Mouse (Mus musculus): ENCODE results near the gene Gif. TPM values are rescaled to one million over a fixed set of nuclear protein-coding genes. Genes with fewer than 3 reads are reported as not detected.

Gene Gif
- polyA plus RNA-seq (2011; ENCODE audit: insufficient read depth, insufficient read length, low replicate concordance, missing spikeins): not detected in 2 replicates

DNA sequence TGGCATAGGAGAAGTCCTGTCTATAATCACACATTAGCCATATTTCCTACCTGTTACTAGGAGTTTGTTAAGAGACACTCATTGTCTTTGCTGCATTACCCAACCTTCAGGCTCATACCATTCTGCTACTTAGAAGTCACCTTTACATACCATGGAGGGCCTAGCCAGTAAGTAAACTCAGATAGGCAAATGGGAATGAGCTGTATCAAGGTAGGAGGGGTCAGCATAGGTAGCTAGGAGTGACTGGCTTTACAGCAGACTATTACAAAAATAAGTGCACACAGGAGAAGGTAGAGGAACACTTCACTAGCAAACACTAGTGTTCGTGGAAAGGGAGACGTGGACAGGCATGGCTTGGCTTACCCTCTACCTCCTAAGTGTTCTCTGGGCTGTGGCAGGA, at the start of gene Gif:
Gif (plus strand) TSS at position 257 of the 400 bp plus-strand sequence.
- WGBS: 84% methylated on average over 2 of the region's 2 CpGs
- TF ChIP-seq POLR2A (IDR thresholded peaks at IDR 0.05; ENCODE audit: borderline replicate concordance, control insufficient read depth, low read depth, low read length) (no peak), CTCF (IDR thresholded peaks at IDR 0.05; ENCODE audit: control insufficient read depth, insufficient read depth, low read length) (no peak)
- no peaks in the 10 kb centered on the region; the same call in 1 of the 2 replicates for H3K4me1 ChIP-seq (ENCODE audit: control insufficient read depth, insufficient read depth, low read length)

DNA sequence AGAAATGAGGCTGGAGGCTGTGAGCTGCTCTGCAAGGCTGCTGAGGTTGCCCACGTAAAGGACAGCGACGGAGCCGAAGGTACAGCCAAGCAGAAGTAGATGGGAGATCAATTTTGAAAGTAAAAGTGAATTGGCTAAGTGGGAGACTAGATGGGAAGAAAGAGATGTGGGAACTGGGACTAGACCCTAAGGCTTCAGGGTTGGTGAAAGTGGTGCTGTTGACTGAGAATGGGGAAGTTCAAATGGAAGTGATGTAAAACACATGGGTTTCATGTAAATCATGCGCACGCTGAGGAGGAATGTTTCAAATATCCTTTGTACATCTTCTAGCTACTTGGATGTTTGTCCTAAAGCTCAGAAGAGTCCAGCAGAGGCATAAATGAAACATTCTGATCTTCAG, 49.0 kb upstream of the Gif start:
- Histone ChIP-seq H3K27ac (ENCODE audit: control insufficient read depth, insufficient read depth, low read depth, low read length, poor library complexity) (no peak overlapping the region), H3K4me1 (ENCODE audit: control insufficient read depth, insufficient read depth, low read length) (no peaks in the 10 kb centered on the region; the same call in 1 of the 2 replicates), H3K4me3 (replicated peaks; ENCODE audit: control insufficient read depth, low read depth, low read length) (no peak overlapping the region)
- TF ChIP-seq POLR2A (IDR thresholded peaks at IDR 0.05; ENCODE audit: borderline replicate concordance, control insufficient read depth, low read depth, low read length) (no peak), CTCF (IDR thresholded peaks at IDR 0.05; ENCODE audit: control insufficient read depth, insufficient read depth, low read length) (no peak)
- WGBS: 44% methylated on average over 6 of the region's 6 CpGs

More for the DNA sequence above, at the start of gene Gif:
- no peak within 1 kb of the TSS for H3K27ac ChIP-seq (ENCODE audit: control insufficient read depth, insufficient read depth, low read depth, low read length, poor library complexity)
- H3K4me3 ChIP-seq (replicated peaks; ENCODE audit: control insufficient read depth, low read depth, low read length): no peak within 1 kb of the TSS

DNA sequence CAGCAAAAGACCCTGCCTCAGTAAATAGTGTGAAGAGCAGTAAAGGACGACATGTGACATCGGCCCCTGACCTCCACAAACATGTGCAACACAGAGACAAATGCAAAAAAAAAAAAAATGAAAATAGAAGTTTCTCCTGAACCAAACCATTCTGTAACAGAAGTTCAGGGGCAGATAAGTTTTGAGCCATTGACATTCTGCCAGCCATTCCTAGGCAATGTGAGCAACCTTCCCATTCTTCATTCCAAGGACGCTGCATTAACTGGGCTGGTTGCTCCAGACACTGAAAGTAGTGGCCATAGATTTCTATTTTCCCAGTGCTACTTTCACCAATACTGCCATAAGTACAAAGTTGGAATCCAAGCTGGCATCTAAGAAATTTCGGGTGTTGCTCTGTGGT, 34.9 kb upstream of the Gif start:
- WGBS: 78% methylated on average over 4 of the region's 4 CpGs
- Histone ChIP-seq H3K27ac (ENCODE audit: control insufficient read depth, insufficient read depth, low read depth, low read length, poor library complexity) (no peak overlapping the region), H3K4me1 (ENCODE audit: control insufficient read depth, insufficient read depth, low read length) (no peaks in the 10 kb centered on the region), H3K4me3 (replicated peaks; ENCODE audit: control insufficient read depth, low read depth, low read length) (no peak overlapping the region)
- TF ChIP-seq CTCF (IDR thresholded peaks at IDR 0.05; ENCODE audit: control insufficient read depth, insufficient read depth, low read length) (no peak), POLR2A (IDR thresholded peaks at IDR 0.05; ENCODE audit: borderline replicate concordance, control insufficient read depth, low read depth, low read length) (no peak)

DNA sequence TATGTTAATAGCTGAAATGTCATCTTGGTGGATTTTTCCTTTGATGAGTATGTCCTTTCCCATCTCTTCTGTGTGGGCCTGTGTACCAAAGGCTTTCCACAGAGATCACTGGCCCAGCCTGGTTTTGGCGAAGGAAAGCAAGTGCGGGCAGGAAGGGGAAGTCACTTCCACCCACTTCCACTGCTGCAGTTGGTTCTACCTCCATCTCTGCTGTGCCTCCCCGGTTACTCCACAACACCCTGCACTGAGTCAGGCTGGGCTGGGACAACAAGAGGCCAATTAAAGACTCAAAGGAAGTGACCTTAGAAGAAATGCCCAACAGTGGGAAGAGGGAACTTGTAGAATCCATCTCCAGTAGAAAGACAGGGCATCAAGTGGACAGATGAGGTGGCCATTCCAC, 27.3 kb upstream of the Gif start:
- WGBS: 17% methylated on average over 3 of the region's 3 CpGs
- TF ChIP-seq POLR2A (IDR thresholded peaks at IDR 0.05; ENCODE audit: borderline replicate concordance, control insufficient read depth, low read depth, low read length): no peak
- TF ChIP-seq CTCF (IDR thresholded peaks at IDR 0.05; ENCODE audit: control insufficient read depth, insufficient read depth, low read length): no peak
- H3K27ac ChIP-seq (ENCODE audit: control insufficient read depth, insufficient read depth, low read depth, low read length, poor library complexity): no peak overlapping the region
- H3K4me3 ChIP-seq (replicated peaks; ENCODE audit: control insufficient read depth, low read depth, low read length): no peak overlapping the region
- no peaks in the 10 kb centered on the region for H3K4me1 ChIP-seq (ENCODE audit: control insufficient read depth, insufficient read depth, low read length)

DNA sequence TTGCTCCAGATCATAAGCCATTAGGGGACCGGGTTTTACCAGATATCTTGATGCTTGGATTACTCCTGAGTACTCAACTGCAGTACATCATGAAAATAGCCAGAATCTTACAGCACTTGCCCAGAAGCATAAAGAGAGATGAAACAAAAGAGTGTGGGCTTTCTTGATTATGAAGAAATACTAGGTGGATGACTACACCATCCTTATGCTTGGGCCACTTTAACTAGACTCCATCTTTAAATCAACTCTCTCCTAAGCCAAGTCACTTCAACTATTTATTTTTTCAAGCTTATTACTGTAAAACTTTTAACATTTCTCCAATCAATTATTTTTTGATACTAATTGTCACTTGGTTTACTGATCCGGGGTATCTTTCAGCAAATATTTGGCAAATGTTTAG, 23.5 kb upstream of the Gif start:
- no peak for TF ChIP-seq POLR2A (IDR thresholded peaks at IDR 0.05; ENCODE audit: borderline replicate concordance, control insufficient read depth, low read depth, low read length)
- TF ChIP-seq CTCF (IDR thresholded peaks at IDR 0.05; ENCODE audit: control insufficient read depth, insufficient read depth, low read length): no peak
- no peak overlapping the region for H3K27ac ChIP-seq (ENCODE audit: control insufficient read depth, insufficient read depth, low read depth, low read length, poor library complexity)
- H3K4me1 ChIP-seq (ENCODE audit: control insufficient read depth, insufficient read depth, low read length): no peaks in the 10 kb centered on the region; the same call in 1 of the 2 replicates
- H3K4me3 ChIP-seq (replicated peaks; ENCODE audit: control insufficient read depth, low read depth, low read length): no peak overlapping the region
- 89% methylated on average over 2 of the region's 2 CpGs for WGBS

DNA sequence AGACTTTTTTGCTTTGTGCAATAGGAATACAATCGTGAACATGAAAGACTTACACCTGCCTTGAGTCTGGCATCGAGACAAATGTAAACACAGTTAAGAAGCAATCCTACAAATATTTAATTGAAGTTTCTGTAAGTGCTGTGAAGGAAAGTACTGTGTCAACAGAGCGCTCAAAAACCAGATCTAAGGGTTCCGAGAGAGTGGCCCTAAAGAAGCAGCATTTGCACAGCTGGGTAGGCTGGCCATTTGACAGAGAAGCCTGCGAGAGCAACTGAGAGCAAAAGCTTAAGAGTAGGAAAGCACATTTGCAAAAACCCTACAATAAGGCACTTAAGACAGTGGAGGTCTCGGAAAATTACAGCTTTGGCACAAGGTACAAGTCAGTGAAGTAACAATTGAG, 23.1 kb upstream of the Gif start:
- Histone ChIP-seq H3K4me1 (ENCODE audit: control insufficient read depth, insufficient read depth, low read length) (no peaks in the 10 kb centered on the region; the same call in 1 of the 2 replicates), H3K4me3 (replicated peaks; ENCODE audit: control insufficient read depth, low read depth, low read length) (no peak overlapping the region), H3K27ac (ENCODE audit: control insufficient read depth, insufficient read depth, low read depth, low read length, poor library complexity) (no peak overlapping the region)
- TF ChIP-seq POLR2A (IDR thresholded peaks at IDR 0.05; ENCODE audit: borderline replicate concordance, control insufficient read depth, low read depth, low read length) (no peak), CTCF (IDR thresholded peaks at IDR 0.05; ENCODE audit: control insufficient read depth, insufficient read depth, low read length) (no peak)
- WGBS: 84% methylated on average over 6 of the region's 6 CpGs

DNA sequence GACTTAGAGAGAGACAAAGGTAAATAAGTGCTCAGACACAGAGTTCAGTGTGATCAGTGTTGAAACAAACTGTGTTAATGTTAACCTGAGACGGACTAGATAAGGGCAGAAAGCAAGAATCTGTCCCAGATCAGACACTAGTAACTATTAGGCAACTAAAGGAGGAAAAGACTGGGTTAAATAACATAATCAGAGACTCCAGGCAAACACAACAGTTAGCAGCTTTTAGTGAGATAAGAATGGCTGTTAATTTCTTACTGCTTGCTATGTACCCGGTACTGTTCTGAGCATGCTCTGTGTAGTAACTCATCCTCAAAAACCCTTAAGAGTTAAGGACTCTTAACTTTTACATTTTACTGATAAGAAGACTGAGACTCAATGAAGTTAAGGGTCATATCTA, 21.4 kb upstream of the Gif start:
- H3K4me3 ChIP-seq (replicated peaks; ENCODE audit: control insufficient read depth, low read depth, low read length): no peak overlapping the region
- 67% methylated on average over 2 of the region's 2 CpGs for WGBS
- TF ChIP-seq CTCF (IDR thresholded peaks at IDR 0.05; ENCODE audit: control insufficient read depth, insufficient read depth, low read length): no peak
- no peak for TF ChIP-seq POLR2A (IDR thresholded peaks at IDR 0.05; ENCODE audit: borderline replicate concordance, control insufficient read depth, low read depth, low read length)
- no peaks in the 10 kb centered on the region; the same call in 1 of the 2 replicates for H3K4me1 ChIP-seq (ENCODE audit: control insufficient read depth, insufficient read depth, low read length)
- no peak overlapping the region for H3K27ac ChIP-seq (ENCODE audit: control insufficient read depth, insufficient read depth, low read depth, low read length, poor library complexity)

DNA sequence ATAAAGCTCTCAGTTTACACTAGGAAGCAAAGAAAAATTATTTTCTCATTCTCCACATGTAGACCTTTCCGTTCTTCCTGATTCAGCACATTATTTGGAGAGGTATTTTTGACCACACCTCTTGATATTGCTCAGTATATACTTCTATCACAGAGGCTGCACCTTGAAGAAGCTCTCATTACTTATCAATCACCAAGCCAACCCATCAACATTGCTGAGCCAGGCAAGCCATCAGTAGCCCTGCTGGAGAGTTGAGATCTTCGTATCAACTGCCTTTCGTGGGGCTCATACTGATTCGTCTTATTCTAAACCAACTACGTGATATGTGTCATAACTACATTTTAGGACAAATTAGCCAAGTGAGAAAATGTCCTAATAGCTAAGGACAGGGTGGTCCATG, 20.1 kb upstream of the Gif start:
- no peak overlapping the region for H3K4me3 ChIP-seq (replicated peaks; ENCODE audit: control insufficient read depth, low read depth, low read length)
- H3K27ac ChIP-seq (ENCODE audit: control insufficient read depth, insufficient read depth, low read depth, low read length, poor library complexity): no peak overlapping the region
- no peaks in the 10 kb centered on the region; the same call in 1 of the 2 replicates for H3K4me1 ChIP-seq (ENCODE audit: control insufficient read depth, insufficient read depth, low read length)
- TF ChIP-seq POLR2A (IDR thresholded peaks at IDR 0.05; ENCODE audit: borderline replicate concordance, control insufficient read depth, low read depth, low read length) (no peak), CTCF (IDR thresholded peaks at IDR 0.05; ENCODE audit: control insufficient read depth, insufficient read depth, low read length) (no peak)
- WGBS: 66% methylated on average over 5 of the region's 5 CpGs

DNA sequence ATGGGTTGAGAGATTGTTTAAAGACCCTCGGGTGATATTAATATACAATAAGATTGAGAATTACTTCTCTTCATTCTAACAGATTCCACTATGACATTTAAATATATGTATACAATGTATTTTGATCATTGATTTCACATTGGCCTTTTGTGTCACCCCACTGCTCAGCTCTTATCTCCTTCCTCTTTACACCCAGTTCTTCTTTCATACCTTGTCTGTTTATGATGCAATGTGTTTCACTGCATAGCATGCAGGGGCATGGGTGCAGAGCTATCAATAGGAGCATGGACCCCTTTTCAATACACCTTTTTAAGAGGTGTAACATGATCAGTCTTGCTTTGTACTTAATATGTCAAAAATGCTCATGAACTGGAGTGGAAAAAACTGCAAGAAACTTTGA, 17.1 kb upstream of the Gif start:
- WGBS: 73% methylated on average over 1 of the region's 1 CpGs
- Histone ChIP-seq H3K4me3 (replicated peaks; ENCODE audit: control insufficient read depth, low read depth, low read length) (no peak overlapping the region), H3K4me1 (ENCODE audit: control insufficient read depth, insufficient read depth, low read length) (no peaks in the 10 kb centered on the region; the same call in 1 of the 2 replicates), H3K27ac (ENCODE audit: control insufficient read depth, insufficient read depth, low read depth, low read length, poor library complexity) (no peak overlapping the region)
- TF ChIP-seq CTCF (IDR thresholded peaks at IDR 0.05; ENCODE audit: control insufficient read depth, insufficient read depth, low read length): no peak
- TF ChIP-seq POLR2A (IDR thresholded peaks at IDR 0.05; ENCODE audit: borderline replicate concordance, control insufficient read depth, low read depth, low read length): no peak

Data from bone marrow, adult 2 months (tissue).